Mouse (Mus musculus) adrenal gland (tissue): ENCODE results near the gene Slc48a1.

ENCODE experiments used
- intact Hi-C: fragments of 180-260 bp; cut with DNase I; formaldehyde crosslinking; loops from one replicate; pipeline ENCODE4 v1.15.1; 2025

Gene Slc48a1

GRCm38 (mm10) chr15:97780611-97781031 is 2.3 kb downstream of the Slc48a1 start:
- intact Hi-C loops: loop anchor here (5.0 to 10.0 kb wide), 2 partner anchors 108 to 174 kb away; no protein-coding TSS in a partner anchor

- intact Hi-C loops: loop anchor here (5.0 to 10.0 kb wide), 2 partner anchors 110 to 173 kb away; no protein-coding TSS in a partner anchor
These were observed 3.8 kb downstream of the Slc48a1 start for GRCm38 (mm10) chr15:97781961-97782748.

- intact Hi-C loops: loop anchor here (1.0 to 10.0 kb wide), 3 partner anchors 68 to 172 kb away; no protein-coding TSS in a partner anchor
These were observed 4.4 kb downstream of the Slc48a1 start for GRCm38 (mm10) chr15:97782749-97783105.

GRCm38 (mm10) chr15:97784092-97784559 is 5.8 kb downstream of the Slc48a1 start:
- intact Hi-C loops: loop anchor here (5.0 to 10.0 kb wide), 2 partner anchors 112 to 171 kb away; no protein-coding TSS in a partner anchor

GRCm38 (mm10) chr15:97784561-97785161 is 6.3 kb downstream of the Slc48a1 start:
- intact Hi-C loops: loop anchor here (5.0 to 10.0 kb wide), 3 partner anchors 38 to 170 kb away; no protein-coding TSS in a partner anchor

- intact Hi-C loops: loop anchor here (5.0 to 10.0 kb wide), 2 partner anchors 36 to 169 kb away; no protein-coding TSS in a partner anchor
These were observed 7.6 kb downstream of the Slc48a1 start for GRCm38 (mm10) chr15:97785731-97786411.

GRCm38 (mm10) chr15:97786412-97787112 is 8.2 kb downstream of the Slc48a1 start:
- intact Hi-C loops: loop anchor here (5.0 to 10.0 kb wide), 2 partner anchors 36 to 168 kb away; no protein-coding TSS in a partner anchor

GRCm38 (mm10) chr15:97787148-97787798 is 9.0 kb downstream of the Slc48a1 start:
- intact Hi-C loops: loop anchor here (5.0 to 10.0 kb wide), 2 partner anchors 35 to 168 kb away; no protein-coding TSS in a partner anchor

- intact Hi-C loops: loop anchor here (5.0 to 10.0 kb wide), 2 partner anchors 34 to 167 kb away; no protein-coding TSS in a partner anchor
These were observed 9.7 kb downstream of the Slc48a1 start for GRCm38 (mm10) chr15:97787799-97788667.

- intact Hi-C loops: loop anchor here (5.0 to 10.0 kb wide), 2 partner anchors 33 to 166 kb away; no protein-coding TSS in a partner anchor
These were observed 10.5 kb downstream of the Slc48a1 start for GRCm38 (mm10) chr15:97788821-97789220.

- intact Hi-C loops: loop anchor here (5.0 to 10.0 kb wide), 2 partner anchors 32 to 165 kb away; no protein-coding TSS in a partner anchor
These were observed 11.6 kb downstream of the Slc48a1 start for GRCm38 (mm10) chr15:97789761-97790505.

- intact Hi-C loops: no loop called here
These were observed 12.9 kb downstream of the Slc48a1 start for GRCm38 (mm10) chr15:97791126-97791700.

GRCm38 (mm10) chr15:97793386-97794153 is 15.2 kb downstream of the Slc48a1 start:
- intact Hi-C loops: no loop called here

GRCm38 (mm10) chr15:97794268-97794667 is 15.9 kb downstream of the Slc48a1 start:
- intact Hi-C loops: no loop called here

GRCm38 (mm10) chr15:97795559-97796235 is 17.4 kb downstream of the Slc48a1 start:
- intact Hi-C loops: no loop called here

GRCm38 (mm10) chr15:97796674-97797310 is 18.5 kb downstream of the Slc48a1 start:
- intact Hi-C loops: no loop called here
